Mouse (Mus musculus) neural tube, embryonic 11.5 days (tissue): Measurements from ENCODE around the gene Macf1. TPM values are rescaled to one million over a fixed set of nuclear protein-coding genes. Genes with fewer than 3 reads are reported as not detected.

Experiments used
- ATAC-seq: fragments of 200-750 bp; cut with Nextera tagmentation; 2 replicates; pipeline ENCODE4 v1.8.0; 2017; ENCODE audit warnings: moderate number of reproducible peaks, mild to moderate bottlenecking, moderate TSS enrichment, moderate library complexity; ENCODE audit not compliant: insufficient read depth, low FRiP score, low TSS enrichment
- DNase-seq: peaks from one replicate; pipeline ENCODE4 v3.0.0-alpha.2; 2015; ENCODE audit warnings: low spot score
- H3K27ac ChIP-seq: fragments of 300-500 bp; sonication (generic); 2 replicates; pipeline ENCODE4 v1.5.1; 2014; ENCODE audit warnings: low read depth, mild to moderate bottlenecking, low read length
- H3K27me3 ChIP-seq: fragments of 300-500 bp; sonication (generic); 2 replicates; pipeline ENCODE4 v1.6.1; 2014; ENCODE audit warnings: mild to moderate bottlenecking, low read length, mixed read lengths; ENCODE audit not compliant: control insufficient read depth, insufficient read depth
- H3K36me3 ChIP-seq: fragments of 300-500 bp; sonication (generic); 2 replicates; pipeline ENCODE4 v1.6.1; 2014; ENCODE audit warnings: mild to moderate bottlenecking, low read length, moderate library complexity, mixed read lengths; ENCODE audit not compliant: control insufficient read depth, insufficient read depth
- H3K4me1 ChIP-seq: fragments of 300-500 bp; sonication (generic); 2 replicates; pipeline ENCODE4 v1.6.1; 2014; ENCODE audit warnings: low read length, mixed read lengths; ENCODE audit not compliant: control insufficient read depth, insufficient read depth
- H3K4me2 ChIP-seq: fragments of 300-500 bp; sonication (generic); 2 replicates; pipeline ENCODE4 v1.6.1; 2014; ENCODE audit warnings: low read depth, mild to moderate bottlenecking, moderate library complexity
- H3K4me3 ChIP-seq: fragments of 300-500 bp; sonication (generic); 2 replicates; pipeline ENCODE4 v1.5.1; 2014; ENCODE audit warnings: low read depth, low read length
- H3K9ac ChIP-seq: fragments of 300-500 bp; sonication (generic); 2 replicates; pipeline ENCODE4 v1.6.1; 2014; ENCODE audit warnings: mild to moderate bottlenecking, low read length
- H3K9me3 ChIP-seq: fragments of 300-500 bp; sonication (generic); 2 replicates; pipeline ENCODE4 v1.6.1; 2016; ENCODE audit warnings: low read length; ENCODE audit not compliant: control insufficient read depth
- WGBS: fragments of 180-500 bp; shearing (Covaris S2); extraction: QIAGEN DNeasy Blood & Tissue Kit; methylation state at CpG from one replicate; pipeline ENCODE4 v1.1.7; 2014; 5-methylcytosine and 5-hydroxymethylcytosine counted together
- polyA plus RNA-seq: library from polyadenylated mRNA; unstranded; fragments of >200 nt; fragmentation: Nextera tagmentation; extraction: Ambion mirVana; gene quantifications from 2 replicates; pipeline ENCODE4 v1.2.1, GENCODE M21; 2014

Gene Macf1
- polyA plus RNA-seq, 1 experiment from 2014 or later: 79.1 TPM

GRCm38 (mm10) chr4:123665681-123666278 lies 18.4 kb downstream of the Macf1 start:
- Histone ChIP-seq H3K4me3 (peak overlapping the region; percentile 83), H3K9ac (peak overlapping the region; percentile 99), H3K27ac (peak overlapping the region; percentile 100), H3K4me1 (peaks cover 29% of the 10 kb centered on the region), H3K4me2 (peak overlapping the region; percentile 84), H3K36me3 (no peaks in the 10 kb centered on the region), H3K9me3 (no peaks in the 10 kb centered on the region), H3K27me3 (no peaks in the 10 kb centered on the region)
- 33% methylated on average over 11 of the region's 11 CpGs for WGBS
- no peak for DNase-seq
- no peak for ATAC-seq

GRCm38 (mm10) chr4:123664951-123665661 lies 19.1 kb downstream of the Macf1 start:
- H3K4me2 ChIP-seq: peak overlapping the region; percentile 84
- peaks cover 26% of the 10 kb centered on the region for H3K4me1 ChIP-seq
- peak overlapping the region; percentile 100 for H3K27ac ChIP-seq
- H3K9me3 ChIP-seq: no peaks in the 10 kb centered on the region
- peak; percentile 69 for ATAC-seq
- no peaks in the 10 kb centered on the region for H3K36me3 ChIP-seq
- H3K9ac ChIP-seq: peak overlapping the region; percentile 99
- no peaks in the 10 kb centered on the region for H3K27me3 ChIP-seq
- H3K4me3 ChIP-seq: peak overlapping the region; percentile 83
- WGBS: under 1% methylated on average over 49 of the region's 58 CpGs
- DNase-seq: peak; percentile 73

GRCm38 (mm10) chr4:123664021-123664950 lies 19.9 kb downstream of the Macf1 start:
- Histone ChIP-seq H3K4me2 (peak overlapping the region; percentile 84), H3K4me1 (peaks cover 26% of the 10 kb centered on the region), H3K9me3 (no peaks in the 10 kb centered on the region), H3K4me3 (peak overlapping the region; percentile 83), H3K27ac (peak overlapping the region; percentile 100), H3K36me3 (no peaks in the 10 kb centered on the region), H3K9ac (peak overlapping the region; percentile 99), H3K27me3 (no peaks in the 10 kb centered on the region)
- peak; percentile 58 for ATAC-seq
- DNase-seq: peak; percentile 80
- WGBS: under 1% methylated on average over 94 of the region's 125 CpGs

GRCm38 (mm10) chr4:123663688-123663965 lies 20.5 kb downstream of the Macf1 start:
- no peak for ATAC-seq
- Histone ChIP-seq H3K4me1 (peaks cover 26% of the 10 kb centered on the region), H3K9me3 (no peaks in the 10 kb centered on the region), H3K4me3 (peak overlapping the region; percentile 83), H3K27me3 (no peaks in the 10 kb centered on the region), H3K36me3 (no peaks in the 10 kb centered on the region), H3K9ac (peak overlapping the region; percentile 99), H3K27ac (peak overlapping the region; percentile 100), H3K4me2 (peak overlapping the region; percentile 84)
- DNase-seq: peak; percentile 60
- WGBS: under 1% methylated on average over 12 of the region's 12 CpGs

GRCm38 (mm10) chr4:123662914-123663687 lies 21.1 kb downstream of the Macf1 start:
- 2% methylated on average over 15 of the region's 15 CpGs for WGBS
- Histone ChIP-seq H3K27me3 (no peaks in the 10 kb centered on the region), H3K27ac (peak overlapping the region; percentile 100), H3K36me3 (no peaks in the 10 kb centered on the region), H3K4me3 (peak overlapping the region; percentile 83), H3K9me3 (no peaks in the 10 kb centered on the region), H3K4me1 (peaks cover 26% of the 10 kb centered on the region), H3K4me2 (peak overlapping the region; percentile 84), H3K9ac (peak overlapping the region; percentile 99)
- ATAC-seq (no peak), DNase-seq (peak; percentile 29)

GRCm38 (mm10) chr4:123658175-123658574 lies 26.0 kb downstream of the Macf1 start:
- 98% methylated on average over 1 of the region's 1 CpGs for WGBS

GRCm38 (mm10) chr4:123655245-123655644 lies 28.9 kb downstream of the Macf1 start:
- 89% methylated on average over 5 of the region's 5 CpGs for WGBS
- no peak for ATAC-seq

More at GRCm38 (mm10) chr4:123658175-123658574, 26.0 kb downstream of the Macf1 start:
- Histone ChIP-seq H3K36me3 (no peaks in the 10 kb centered on the region), H3K27me3 (no peaks in the 10 kb centered on the region), H3K9me3 (no peaks in the 10 kb centered on the region), H3K4me2 (no peak overlapping the region), H3K27ac (no peak overlapping the region), H3K9ac (no peak overlapping the region), H3K4me1 (peaks cover 8% of the 10 kb centered on the region), H3K4me3 (no peak overlapping the region)
- DNase-seq (no peak), ATAC-seq (no peak)

GRCm38 (mm10) chr4:123654566-123654965 lies 29.6 kb downstream of the Macf1 start:
- WGBS: 92% methylated on average over 4 of the region's 4 CpGs
- Histone ChIP-seq H3K4me1 (no peaks in the 10 kb centered on the region), H3K4me3 (no peak overlapping the region), H3K27me3 (no peaks in the 10 kb centered on the region), H3K9ac (no peak overlapping the region), H3K4me2 (no peak overlapping the region), H3K27ac (no peak overlapping the region), H3K9me3 (no peaks in the 10 kb centered on the region), H3K36me3 (no peaks in the 10 kb centered on the region)
- DNase-seq: no peak
- no peak for ATAC-seq

More at GRCm38 (mm10) chr4:123655245-123655644, 28.9 kb downstream of the Macf1 start:
- Histone ChIP-seq H3K27me3 (no peaks in the 10 kb centered on the region), H3K36me3 (no peaks in the 10 kb centered on the region), H3K9ac (no peak overlapping the region), H3K4me2 (no peak overlapping the region), H3K9me3 (no peaks in the 10 kb centered on the region), H3K4me1 (no peaks in the 10 kb centered on the region), H3K4me3 (no peak overlapping the region), H3K27ac (no peak overlapping the region)
- DNase-seq: no peak
